Mouse (Mus musculus) kidney, adult 9 months (tissue): Measurements from ENCODE around the gene Rmnd5b.
"Not testable (repeated sequence)": the region's sequence is repeated elsewhere in the genome, so short reads cannot be mapped to it uniquely, and the experiment has no call there.

Source experiments
- DNase-seq: peaks from one replicate; pipeline ENCODE4 v3.0.0; 2022

Gene Rmnd5b

DNA sequence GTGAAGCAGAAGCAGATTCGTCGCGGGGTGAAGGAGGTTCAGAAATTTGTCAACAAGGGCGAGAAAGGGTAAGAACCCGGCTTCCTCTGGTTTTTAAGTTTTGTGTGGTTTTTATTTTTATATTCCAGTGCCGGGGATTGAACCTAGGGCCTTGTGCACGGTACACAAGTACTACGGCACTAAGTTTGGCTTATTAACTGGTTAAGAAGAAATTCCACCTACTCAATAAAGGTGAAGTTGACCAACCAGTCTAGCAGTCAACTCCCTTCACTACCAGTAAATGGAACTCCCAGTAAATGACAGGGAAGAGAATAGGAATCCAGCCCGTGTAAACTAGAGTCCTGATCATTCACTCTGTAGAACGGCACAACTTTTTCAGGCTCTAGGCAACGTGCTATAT lies 15.6 kb downstream of the Rmnd5b start:
- no peak for DNase-seq

GRCm38 (mm10) chr11:51619409-51620060 lies 16.2 kb downstream of the Rmnd5b start, which contains the start of gene Nhp2:
Nhp2 (plus strand) TSS chr11:51619735.
- DNase-seq = peak; percentile 100

DNA sequence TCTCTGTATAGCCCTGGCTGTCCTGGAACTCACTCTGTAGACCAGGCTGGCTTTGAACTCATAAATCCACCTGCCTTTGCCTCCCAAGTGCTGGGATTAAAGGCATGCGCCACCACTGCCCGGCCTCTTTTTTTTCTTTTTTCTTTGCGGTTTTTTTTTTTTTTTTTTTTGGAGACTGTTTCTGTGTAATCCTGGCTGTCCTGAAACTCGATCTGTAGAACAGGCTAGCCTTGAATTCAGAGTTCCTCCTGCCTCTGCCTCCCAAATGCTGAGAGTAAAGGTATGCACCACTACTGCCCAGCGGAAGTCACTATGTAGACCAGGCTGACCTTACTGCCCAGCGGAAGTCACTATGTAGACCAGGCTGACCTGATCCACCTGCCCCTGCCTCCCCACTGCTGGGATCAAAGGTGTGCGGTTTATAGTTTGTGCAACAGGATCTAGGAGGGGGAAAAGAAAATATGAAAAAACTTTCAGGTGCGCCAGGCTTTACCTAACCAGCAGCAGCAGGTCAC lies 16.7 kb downstream of the Rmnd5b start:
- no peak for DNase-seq

GRCm38 (mm10) chr11:51617693-51618092 lies 18.0 kb downstream of the Rmnd5b start:
- DNase-seq = peak; percentile 89

DNA sequence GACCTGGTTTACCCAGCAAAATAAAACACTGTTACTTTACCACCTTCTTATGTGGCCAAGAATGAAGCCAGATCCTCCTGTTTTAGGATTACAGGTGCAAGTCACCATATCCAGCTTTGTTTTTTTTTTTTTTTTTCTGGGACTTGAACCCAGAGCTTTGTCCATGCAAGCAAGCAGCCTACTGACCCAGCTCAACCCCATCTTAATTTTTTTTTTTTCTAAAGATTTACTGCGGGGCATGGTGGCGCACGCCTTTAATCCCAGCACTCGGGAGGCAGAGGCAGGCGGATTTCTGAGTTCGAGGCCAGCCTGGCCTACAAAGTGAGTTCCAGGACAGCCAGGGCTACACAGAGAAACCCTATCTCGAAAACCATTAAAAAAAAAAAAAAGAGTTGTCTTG lies 19.6 kb downstream of the Rmnd5b start:
- not testable (repeated sequence) for DNase-seq

GRCm38 (mm10) chr11:51615601-51616000 lies 20.1 kb downstream of the Rmnd5b start:
- peak; percentile 84 for DNase-seq

- DNase-seq = peak; percentile 44
Measured at GRCm38 (mm10) chr11:51615129-51615528, 20.6 kb downstream of the Rmnd5b start.

DNA sequence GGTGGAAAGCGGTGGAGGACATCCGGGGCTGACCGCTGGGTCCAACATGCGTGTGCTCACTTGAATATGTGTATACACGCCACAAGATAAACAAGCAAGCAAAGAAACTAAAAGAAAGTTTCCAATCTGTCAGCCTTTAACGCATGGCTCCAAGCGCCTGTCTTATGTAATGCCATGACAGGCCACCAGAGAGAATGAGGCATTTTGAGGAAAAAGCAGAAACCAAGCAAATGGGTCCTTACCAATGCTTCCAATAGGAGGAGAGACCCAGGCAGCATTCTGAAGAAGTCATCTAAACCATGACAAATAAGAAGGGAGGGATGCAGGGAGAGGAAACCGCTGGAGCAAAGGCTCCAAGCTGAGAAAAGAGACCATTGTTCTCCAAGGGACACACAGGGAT lies 21.4 kb downstream of the Rmnd5b start:
- DNase-seq = no peak

DNA sequence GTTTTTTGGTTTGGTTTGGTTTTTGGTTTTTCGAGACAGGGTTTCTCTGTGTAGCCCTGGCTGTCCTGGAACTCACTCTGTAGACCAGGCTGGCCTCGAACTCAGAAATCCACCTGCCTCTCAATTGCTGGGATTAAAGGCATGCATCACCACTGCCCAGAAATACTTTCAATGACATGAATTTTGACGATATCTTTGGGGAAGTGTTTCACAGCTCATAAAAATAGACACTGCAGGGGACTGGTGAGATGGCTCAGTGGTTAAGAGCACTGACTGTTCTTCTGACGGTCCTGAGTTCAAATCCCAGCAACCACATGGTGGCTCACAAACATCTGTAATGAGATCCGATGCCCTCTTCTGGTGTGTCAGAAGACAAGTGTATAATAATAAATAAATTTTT lies 25.8 kb downstream of the Rmnd5b start:
- DNase-seq = not testable (repeated sequence)

DNA sequence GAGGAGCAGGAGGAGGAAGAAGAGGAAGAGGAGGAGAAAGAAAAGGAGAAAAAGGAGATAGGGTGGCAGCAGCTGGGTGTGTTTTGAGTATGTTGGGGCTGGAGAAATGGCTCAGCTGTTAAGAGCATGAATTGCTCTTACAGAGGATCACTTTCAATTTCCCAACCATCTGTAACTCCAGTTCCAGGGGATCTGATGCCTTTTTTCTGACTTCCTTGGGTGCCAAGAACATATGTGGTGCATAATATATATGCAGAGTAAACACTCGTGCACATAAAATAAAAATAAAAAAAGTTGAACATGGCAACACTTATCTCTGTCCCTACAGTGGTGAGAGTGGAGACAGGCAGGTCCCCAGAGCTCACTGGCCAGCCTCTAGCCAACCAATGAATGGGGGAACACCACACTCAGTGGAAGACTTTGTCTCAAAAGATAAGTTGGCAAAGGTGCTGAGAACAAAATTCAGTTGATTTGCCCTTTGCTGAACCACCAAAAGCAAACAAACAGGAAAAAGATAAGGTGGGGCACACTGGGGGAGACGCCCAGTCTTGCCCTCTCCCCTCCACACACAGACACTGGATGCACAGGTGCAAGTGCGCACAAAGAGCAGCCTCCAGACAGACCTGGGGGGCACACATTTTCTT lies 26.3 kb downstream of the Rmnd5b start:
- no peak for DNase-seq

- no peak for DNase-seq
Measured at GRCm38 (mm10) chr11:51607096-51607738, 28.5 kb downstream of the Rmnd5b start.

- DNase-seq = peak; percentile 99
Measured at GRCm38 (mm10) chr11:51606447-51607095, 29.1 kb downstream of the Rmnd5b start, which contains the start of gene Hnrnpab. Hnrnpab (minus strand) TSS chr11:51606847.

DNA sequence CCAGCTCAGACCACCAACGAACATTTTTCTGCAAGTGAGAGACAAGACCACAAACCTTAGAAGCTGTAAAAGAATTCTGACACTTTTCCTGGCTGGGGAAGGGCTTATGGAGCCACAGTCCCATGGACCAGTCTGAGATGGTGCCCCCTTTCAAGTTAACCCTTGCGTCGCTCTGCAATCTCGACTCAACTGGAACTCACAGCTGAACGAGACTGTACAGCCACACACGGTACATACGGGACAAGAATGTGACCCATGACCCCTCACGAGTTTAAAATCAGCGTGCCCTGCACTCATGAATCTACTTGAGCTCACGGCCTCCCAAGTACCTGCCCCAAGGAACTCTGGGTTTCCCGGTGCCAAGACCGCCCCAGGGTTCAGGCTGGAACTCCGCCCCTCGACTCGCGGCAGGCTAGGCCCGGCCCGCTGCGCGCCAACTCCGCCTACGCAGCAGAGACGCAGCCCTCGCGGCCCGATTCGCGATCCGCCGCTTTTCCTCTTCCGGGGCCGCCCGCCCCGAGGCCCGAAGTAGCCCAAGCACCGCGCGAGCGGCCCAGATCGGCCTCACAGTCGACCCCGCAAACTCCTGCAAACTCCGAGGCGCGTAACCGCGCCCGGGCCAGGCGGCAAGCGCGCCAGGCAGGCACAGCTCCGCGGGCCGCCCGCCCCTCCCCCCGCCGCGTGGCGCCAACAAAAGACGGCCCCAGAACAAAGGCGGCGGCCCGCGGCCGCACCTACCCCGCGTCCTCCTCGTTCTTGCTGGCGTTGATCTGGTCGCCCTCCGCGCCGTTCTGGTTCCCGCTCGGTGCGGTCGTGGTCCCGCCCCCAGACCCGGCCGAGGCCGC lies 29.9 kb downstream of the Rmnd5b start:
- peak; percentile 95 for DNase-seq

GRCm38 (mm10) chr11:51602253-51602652 lies 33.4 kb downstream of the Rmnd5b start:
- DNase-seq = no peak

DNA sequence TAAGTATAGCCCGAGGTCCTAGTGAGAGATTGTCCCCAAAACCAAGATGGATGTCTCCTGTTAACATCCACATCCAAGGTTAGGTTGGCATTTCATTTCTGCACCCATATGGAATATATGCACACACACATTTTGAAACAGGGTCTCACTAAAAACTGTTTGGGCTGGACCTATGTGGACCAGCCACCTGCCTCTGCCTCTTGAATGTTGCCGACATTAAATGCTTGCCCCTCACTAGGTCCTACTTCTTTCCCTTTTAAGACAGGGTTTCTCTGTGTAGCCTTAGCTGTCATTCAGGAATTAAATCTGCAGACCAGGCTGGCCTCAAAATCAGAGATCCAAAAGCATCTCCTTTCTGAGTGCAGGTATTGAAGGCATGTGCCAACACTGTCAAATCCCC lies 38.1 kb downstream of the Rmnd5b start:
- no peak for DNase-seq

GRCm38 (mm10) chr11:51595459-51596083 lies 40.1 kb downstream of the Rmnd5b start:
- DNase-seq = no peak

- no peak for DNase-seq
Measured at GRCm38 (mm10) chr11:51594715-51595350, 40.9 kb downstream of the Rmnd5b start.

- DNase-seq = no peak
Measured at GRCm38 (mm10) chr11:51593849-51594248, 41.8 kb downstream of the Rmnd5b start.

- no peak for DNase-seq
Measured at GRCm38 (mm10) chr11:51593368-51593767, 42.3 kb downstream of the Rmnd5b start.

- no peak for DNase-seq
Measured at GRCm38 (mm10) chr11:51591915-51592314, 43.8 kb downstream of the Rmnd5b start.

GRCm38 (mm10) chr11:51591168-51591567 lies 44.5 kb downstream of the Rmnd5b start:
- DNase-seq = no peak
